Mouse (Mus musculus) neural tube, embryonic 14.5 days (tissue): ENCODE data around the gene Slc11a2. TPM values are rescaled to one million over a fixed set of nuclear protein-coding genes. Genes with fewer than 3 reads are reported as not detected.
"Not testable (repeated sequence)": the region's sequence is repeated elsewhere in the genome, so short reads cannot be mapped to it uniquely, and the experiment has no call there.

ENCODE experiments used
- ATAC-seq: fragments of 200-750 bp; cut with Nextera tagmentation; 2 replicates; pipeline ENCODE4 v1.8.0; 2017; ENCODE audit warnings: low read depth, mild to moderate bottlenecking, moderate TSS enrichment, moderate library complexity
- H3K27ac ChIP-seq: fragments of 300-500 bp; sonication (generic); 2 replicates; pipeline ENCODE4 v1.5.1; 2014; ENCODE audit warnings: low read depth, mild to moderate bottlenecking, control low read depth, low read length, moderate library complexity, mixed read lengths
- H3K27me3 ChIP-seq: fragments of 300-500 bp; sonication (generic); 2 replicates; pipeline ENCODE4 v1.6.1; 2014; ENCODE audit warnings: low read length; ENCODE audit not compliant: control insufficient read depth, insufficient read depth
- H3K36me3 ChIP-seq: fragments of 300-500 bp; sonication (generic); 2 replicates; pipeline ENCODE4 v1.6.1; 2014; ENCODE audit warnings: low read length, mixed read lengths; ENCODE audit not compliant: control insufficient read depth, insufficient read depth
- H3K4me1 ChIP-seq: fragments of 300-500 bp; sonication (generic); 2 replicates; pipeline ENCODE4 v1.6.1; 2014; ENCODE audit warnings: low read length; ENCODE audit not compliant: control insufficient read depth, insufficient read depth
- H3K4me2 ChIP-seq: fragments of 300-500 bp; sonication (generic); 2 replicates; pipeline ENCODE4 v1.6.1; 2014; ENCODE audit warnings: mild to moderate bottlenecking, low read depth, low read length, control low read depth
- H3K4me3 ChIP-seq: fragments of 300-500 bp; sonication (generic); 2 replicates; pipeline ENCODE4 v1.5.1; 2014; ENCODE audit warnings: low read depth, low read length, control low read depth, mixed read lengths
- H3K9ac ChIP-seq: fragments of 300-500 bp; sonication (generic); replicated peaks from 2 replicates; pipeline ENCODE4 v1.6.1; 2014; ENCODE audit warnings: low read depth, mild to moderate bottlenecking, control low read depth, low read length, mixed read lengths
- H3K9me3 ChIP-seq: fragments of 300-500 bp; sonication (generic); 2 replicates; pipeline ENCODE4 v1.6.1; 2016; ENCODE audit warnings: low read length; ENCODE audit not compliant: control insufficient read depth
- WGBS: fragments of 180-500 bp; shearing (Covaris S2); extraction: QIAGEN DNeasy Blood & Tissue Kit; methylation state at CpG from one replicate; pipeline ENCODE4 v1.1.7; 2014; 5-methylcytosine and 5-hydroxymethylcytosine counted together
- polyA plus RNA-seq: library from polyadenylated mRNA; unstranded; fragments of >200 nt; fragmentation: Nextera tagmentation; extraction: Ambion mirVana; gene quantifications from 2 replicates; pipeline ENCODE4 v1.2.1, GENCODE M21; 2014

Slc11a2 gene
- polyA plus RNA-seq, 1 experiment from 2014 or later, result 20.5 TPM

DNA sequence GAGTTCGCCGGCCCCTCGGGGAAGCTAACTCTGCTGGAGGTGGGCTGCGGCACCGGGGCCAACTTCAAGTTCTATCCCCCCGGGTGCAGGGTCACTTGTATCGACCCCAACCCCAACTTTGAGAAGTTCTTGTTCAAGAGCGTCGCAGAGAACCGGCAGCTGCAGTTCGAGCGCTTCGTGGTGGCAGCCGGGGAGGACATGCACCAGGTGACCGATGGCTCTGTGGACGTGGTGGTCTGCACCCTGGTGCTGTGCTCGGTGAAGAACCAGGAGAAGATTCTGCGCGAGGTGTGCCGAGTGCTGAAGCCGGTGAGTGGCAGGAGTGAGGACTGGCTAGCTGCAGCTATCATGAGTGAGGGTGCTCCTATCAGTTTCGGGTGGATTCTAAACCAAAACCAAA is 71.5 kb downstream of the Slc11a2 start:
- ATAC-seq, H3K9me3 ChIP-seq, H3K36me3 ChIP-seq, H3K4me1 ChIP-seq, H3K4me3 ChIP-seq, H3K9ac ChIP-seq, H3K27ac ChIP-seq, H3K27me3 ChIP-seq, H3K4me2 ChIP-seq: not testable (repeated sequence)
- 90% methylated on average over 5 of the region's 22 CpGs for WGBS

DNA sequence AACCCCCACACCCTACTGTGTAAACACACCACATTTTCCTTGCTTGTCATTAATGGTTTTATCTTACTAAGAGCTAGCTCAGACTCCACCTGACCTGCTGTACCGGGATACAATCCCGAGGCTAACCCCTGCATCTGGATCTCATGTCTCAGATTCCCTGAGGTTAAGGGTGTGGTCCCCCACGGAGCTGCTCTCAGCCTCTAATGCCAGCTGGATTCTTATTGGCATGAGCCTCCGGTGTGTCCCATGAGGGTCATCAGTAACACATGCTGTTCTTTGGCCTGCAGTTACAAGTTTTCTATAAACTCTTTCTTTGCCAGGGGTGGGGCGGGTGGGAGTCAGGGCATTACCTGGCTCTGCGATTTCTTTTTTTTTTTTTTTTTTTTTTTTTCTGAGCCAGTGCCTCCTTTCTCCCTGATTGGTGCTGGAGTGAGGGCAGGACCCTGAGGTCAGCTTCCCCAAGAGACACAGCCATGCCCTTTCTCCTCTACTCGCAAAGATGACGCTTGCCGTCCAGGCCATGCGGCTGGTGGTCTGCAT is 72.1 kb downstream of the Slc11a2 start, which contains the start of the genes Methig1 and Mettl7a2:
Gene Methig1 (plus strand): TSS at position 439 of the 540 bp plus-strand sequence.
Gene Mettl7a2 (plus strand): TSS at position 490 of the 540 bp plus-strand sequence.
- no peaks in the 10 kb centered on the region for H3K36me3 ChIP-seq
- no peaks in the 10 kb centered on the region for H3K27me3 ChIP-seq
- H3K9ac ChIP-seq, result no peak within 1 kb of the TSS
- no peak within 1 kb of the TSS for H3K4me3 ChIP-seq
- no peaks in the 10 kb centered on the region for H3K9me3 ChIP-seq
- 85% methylated on average over 10 of the region's 10 CpGs for WGBS
- no peak within 1 kb of the TSS for H3K27ac ChIP-seq
- no peak for ATAC-seq
- no peaks in the 10 kb centered on the region for H3K4me1 ChIP-seq
- no peak within 1 kb of the TSS for H3K4me2 ChIP-seq

DNA sequence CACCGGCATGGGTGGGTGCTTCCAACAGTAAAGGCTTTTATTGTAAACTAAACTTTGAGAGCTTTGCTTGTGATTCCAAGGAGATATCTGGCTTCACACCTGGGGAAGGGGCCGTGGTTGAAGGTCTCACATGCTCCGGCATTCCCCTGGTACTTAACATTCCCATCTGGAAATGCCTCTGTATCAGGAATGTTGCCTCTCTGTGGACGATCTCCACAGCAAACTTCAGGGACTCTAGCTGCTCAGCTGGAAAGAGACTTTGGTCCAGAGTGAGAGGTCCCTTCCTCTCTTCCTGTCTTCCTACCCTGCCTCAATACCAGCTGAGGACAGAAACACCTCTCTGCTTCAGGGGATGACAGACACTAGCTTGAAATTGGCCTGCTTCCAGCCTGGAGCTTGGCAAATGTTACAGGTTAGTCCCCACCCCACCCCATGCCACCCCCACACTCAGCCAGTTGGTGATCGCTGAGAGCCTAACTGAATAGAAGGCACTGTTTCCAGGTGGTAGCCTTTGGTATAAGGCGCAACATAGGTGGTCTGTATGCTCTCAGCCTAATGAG is 73.3 kb downstream of the Slc11a2 start:
- Histone ChIP-seq H3K36me3 (no peaks in the 10 kb centered on the region), H3K9ac (no peak overlapping the region), H3K4me1 (no peaks in the 10 kb centered on the region), H3K4me3 (no peak overlapping the region), H3K27ac (no peak overlapping the region), H3K4me2 (no peak overlapping the region), H3K27me3 (no peaks in the 10 kb centered on the region), H3K9me3 (no peaks in the 10 kb centered on the region)
- ATAC-seq, result no peak
- WGBS, result 77% methylated on average over 6 of the region's 6 CpGs

DNA sequence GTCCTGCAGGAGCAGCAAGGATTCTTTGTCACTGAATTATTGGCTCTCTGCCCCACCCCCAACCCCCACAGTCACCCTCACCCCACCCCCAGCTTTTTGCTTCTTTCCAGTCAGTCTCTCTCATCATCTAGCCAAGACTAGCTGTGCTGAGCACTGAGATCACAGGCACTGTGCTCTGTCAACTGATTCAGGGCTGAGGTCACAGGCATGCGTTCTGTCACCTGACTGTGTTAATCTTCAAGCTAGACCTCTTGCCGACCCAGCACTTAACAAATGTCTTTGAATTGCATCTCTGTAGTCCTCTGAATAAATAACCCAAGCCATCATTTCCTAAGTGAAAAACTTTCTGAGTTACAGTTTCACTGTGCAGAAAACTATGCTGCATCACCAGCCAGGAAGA is 75.4 kb downstream of the Slc11a2 start:
- no peak overlapping the region for H3K27ac ChIP-seq
- no peak overlapping the region for H3K4me3 ChIP-seq
- H3K9me3 ChIP-seq, result no peaks in the 10 kb centered on the region
- no peaks in the 10 kb centered on the region for H3K36me3 ChIP-seq
- H3K4me2 ChIP-seq, result no peak overlapping the region
- WGBS, result 68% methylated on average over 2 of the region's 2 CpGs
- no peaks in the 10 kb centered on the region for H3K4me1 ChIP-seq
- no peak overlapping the region for H3K9ac ChIP-seq
- ATAC-seq, result no peak
- H3K27me3 ChIP-seq, result no peaks in the 10 kb centered on the region

GRCm38 (mm10) chr15:100346761-100347160 is 78.1 kb downstream of the Slc11a2 start:
- no peak overlapping the region for H3K4me3 ChIP-seq
- H3K27ac ChIP-seq, result no peak overlapping the region
- no peaks in the 10 kb centered on the region for H3K27me3 ChIP-seq
- H3K9ac ChIP-seq, result no peak overlapping the region
- H3K9me3 ChIP-seq, result no peaks in the 10 kb centered on the region
- no peak overlapping the region for H3K4me2 ChIP-seq
- no peaks in the 10 kb centered on the region for H3K4me1 ChIP-seq
- 59% methylated on average over 14 of the region's 14 CpGs for WGBS
- H3K36me3 ChIP-seq, result no peaks in the 10 kb centered on the region
- ATAC-seq, result no peak

GRCm38 (mm10) chr15:100345484-100345883 is 79.4 kb downstream of the Slc11a2 start:
- no peaks in the 10 kb centered on the region for H3K36me3 ChIP-seq
- H3K27ac ChIP-seq, result no peak overlapping the region
- H3K27me3 ChIP-seq, result no peaks in the 10 kb centered on the region
- H3K4me1 ChIP-seq, result no peaks in the 10 kb centered on the region
- no peak overlapping the region for H3K4me2 ChIP-seq
- no peaks in the 10 kb centered on the region for H3K9me3 ChIP-seq
- no peak overlapping the region for H3K9ac ChIP-seq
- no peak overlapping the region for H3K4me3 ChIP-seq
- no peak for ATAC-seq

DNA sequence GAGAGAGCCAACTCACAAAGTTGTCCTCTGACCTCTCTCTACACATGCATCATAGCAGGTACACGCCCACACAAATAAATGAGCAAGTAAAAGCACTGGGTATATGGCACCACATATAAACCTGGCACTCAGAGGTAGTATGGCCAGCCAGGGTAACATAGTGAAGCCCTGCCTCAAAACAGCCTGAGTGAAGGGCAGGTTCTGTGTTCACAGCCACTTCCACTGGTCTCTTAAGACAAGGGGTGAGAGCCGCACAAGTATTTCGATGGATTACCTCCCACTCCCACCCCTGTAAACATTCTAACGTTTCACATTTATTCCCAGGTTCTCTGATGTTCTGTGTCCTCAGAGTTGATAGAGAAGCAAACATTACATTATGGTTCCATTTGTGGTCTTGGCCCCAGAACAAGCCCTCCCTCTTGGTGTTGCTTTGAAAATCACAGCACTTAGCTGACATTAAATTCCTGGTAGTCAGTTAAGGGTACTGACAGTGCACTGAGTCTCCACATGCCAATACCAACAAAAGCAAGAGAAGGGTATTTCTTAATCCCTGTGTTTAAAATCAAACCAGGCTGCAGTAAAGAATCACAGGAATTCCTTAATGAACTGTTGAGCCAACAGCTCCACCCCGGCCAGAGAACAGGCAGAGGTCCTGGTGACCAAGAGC is 83.4 kb downstream of the Slc11a2 start:
- H3K9ac ChIP-seq, H3K4me1 ChIP-seq, H3K36me3 ChIP-seq, H3K9me3 ChIP-seq, H3K4me3 ChIP-seq, H3K27me3 ChIP-seq, ATAC-seq, H3K27ac ChIP-seq, H3K4me2 ChIP-seq: not testable (repeated sequence)
- WGBS, result 86% methylated on average over 4 of the region's 5 CpGs

Other genes starting within 250 kb of the Slc11a2 start
- gene Atf1, start 197.3 kb downstream of the Slc11a2 start, polyA plus RNA-seq, result 14.6 TPM in 2 replicates
- gene Tmprss12, start 144.2 kb downstream of the Slc11a2 start, polyA plus RNA-seq, result not detected in 2 replicates
- 2.8 and 3.6 TPM in 2 replicates for gene Mettl7a1, start 120.9 kb downstream of the Slc11a2 start, polyA plus RNA-seq
- 0.17 and 1.2 TPM in 2 replicates for gene Mettl7a3, start 90.1 kb downstream of the Slc11a2 start, polyA plus RNA-seq
- 0.42 and 1.2 TPM in 2 replicates for gene Methig1, start 71.9 kb downstream of the Slc11a2 start, polyA plus RNA-seq
- gene Mettl7a2, start 71.9 kb downstream of the Slc11a2 start, polyA plus RNA-seq, result not detected in 2 replicates
- gene Higd1c, start 60.5 kb downstream of the Slc11a2 start, polyA plus RNA-seq, result 1.8 TPM in 1 of 2 replicates, not detected in the other
- not detected in 2 replicates for gene Gm5475, start 2.9 kb downstream of the Slc11a2 start, polyA plus RNA-seq
- gene Letmd1, start 44.0 kb upstream of the Slc11a2 start, polyA plus RNA-seq, result 56.7 and 62.5 TPM in 2 replicates
- 43.0 and 50.0 TPM in 2 replicates for gene Csrnp2, start 70.4 kb upstream of the Slc11a2 start, polyA plus RNA-seq
- gene Tfcp2, start 126.9 kb upstream of the Slc11a2 start, polyA plus RNA-seq, result 32.0 and 33.4 TPM in 2 replicates
- 47.6 and 49.7 TPM in 2 replicates for gene Pou6f1, start 174.9 kb upstream of the Slc11a2 start, polyA plus RNA-seq
- 138 and 142 TPM in 2 replicates for gene Dazap2, start 190.3 kb upstream of the Slc11a2 start, polyA plus RNA-seq
- gene Smagp, start 211.9 kb upstream of the Slc11a2 start, polyA plus RNA-seq, result 1.7 and 3.8 TPM in 2 replicates
- gene Bin2, start 244.5 kb upstream of the Slc11a2 start, polyA plus RNA-seq, result 1.4 and 2.9 TPM in 2 replicates